Mouse (Mus musculus) olfactory bulb, adult 2 months (tissue): ENCODE results near the gene Tomm5.

ENCODE experiments used
- CTCF ChIP-seq: fragments of 200-500 bp; IDR thresholded peaks from 2 replicates; pipeline ENCODE4 v1.5.1; 2012; ENCODE audit warnings: low read depth, mild to moderate bottlenecking, low read length, moderate library complexity; ENCODE audit not compliant: insufficient read depth
- POLR2A ChIP-seq: fragments of 200-500 bp; IDR thresholded peaks from 2 replicates; pipeline ENCODE4 v1.6.1; 2012; ENCODE audit warnings: mild to moderate bottlenecking, low read depth, low read length, moderate library complexity; ENCODE audit not compliant: insufficient read depth

- TF ChIP-seq POLR2A = no peak
- no peak for TF ChIP-seq CTCF
Measured at GRCm38 (mm10) chr4:45121311-45121710, 13.4 kb upstream of the Tomm5 start.
